Mouse (Mus musculus): ENCODE data around the gene Vmn1r232.

Vmn1r232 gene

GRCm38 (mm10) chr17:20919614-20920013 lies at the start of gene Vmn1r232:
Vmn1r232 (minus strand) TSS chr17:20919714.
- DNase-seq (ENCODE audit: low spot score) = no peak

DNA sequence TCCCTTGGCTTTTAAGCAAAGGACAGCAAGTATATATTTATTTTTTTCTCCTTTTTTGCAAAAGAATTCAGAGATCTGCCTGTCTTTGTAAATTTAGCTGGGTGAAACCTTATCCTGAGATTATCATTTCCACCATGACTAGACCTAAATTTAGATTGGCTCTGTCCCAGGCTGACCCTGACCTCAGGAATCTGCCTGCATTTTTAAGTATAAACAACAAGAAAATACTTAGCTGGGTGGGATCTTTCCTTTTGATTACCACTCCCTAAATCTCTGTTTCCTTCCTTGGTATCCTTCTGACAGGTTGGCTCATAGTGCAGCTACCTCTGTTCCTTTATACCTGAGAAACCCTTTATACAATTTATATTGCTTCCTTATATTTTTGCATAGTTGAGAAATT lies 47.2 kb upstream of the Vmn1r232 start:
- DNase-seq (ENCODE audit: low spot score) = no peak

DNA sequence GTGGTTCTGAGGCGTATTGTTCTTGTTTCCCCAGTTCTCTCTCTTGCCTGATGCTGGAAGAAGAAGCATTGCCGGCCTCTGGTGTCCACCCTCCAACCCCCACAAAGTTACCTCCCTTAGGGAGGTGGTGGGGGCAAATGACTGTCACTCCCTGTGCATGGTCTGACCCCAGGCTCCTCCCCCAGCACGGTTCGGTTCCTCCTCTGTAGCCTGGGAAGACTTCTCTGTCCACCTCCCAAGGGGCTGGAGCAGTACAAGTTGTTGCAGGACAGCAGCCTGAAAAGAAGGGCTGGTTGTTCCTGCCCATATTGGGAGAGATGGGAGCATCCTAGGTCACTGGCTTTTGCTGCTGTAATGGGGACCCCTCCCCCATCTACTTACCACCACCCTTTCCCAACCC lies 45.9 kb upstream of the Vmn1r232 start:
- DNase-seq (ENCODE audit: low spot score) = no peak

DNA sequence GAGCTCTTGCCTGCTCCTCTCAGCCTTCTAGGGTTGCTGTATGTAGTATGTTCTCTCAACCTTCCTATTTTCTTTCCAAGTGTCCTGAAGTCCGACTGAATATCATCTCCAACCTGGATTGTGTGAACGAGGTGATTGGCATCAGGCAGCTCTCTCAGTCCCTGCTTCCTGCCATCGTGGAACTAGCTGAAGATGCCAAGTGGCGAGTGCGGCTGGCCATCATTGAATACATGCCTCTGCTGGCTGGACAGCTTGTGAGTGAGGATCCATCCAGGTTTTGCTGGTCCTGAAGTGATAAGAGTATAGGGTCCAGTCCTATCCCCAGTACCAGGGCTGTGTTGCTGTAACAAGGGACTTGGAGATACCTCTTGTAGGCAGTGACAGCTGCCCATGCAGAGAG lies 40.9 kb upstream of the Vmn1r232 start:
- no peak for DNase-seq (ENCODE audit: low spot score)

DNA sequence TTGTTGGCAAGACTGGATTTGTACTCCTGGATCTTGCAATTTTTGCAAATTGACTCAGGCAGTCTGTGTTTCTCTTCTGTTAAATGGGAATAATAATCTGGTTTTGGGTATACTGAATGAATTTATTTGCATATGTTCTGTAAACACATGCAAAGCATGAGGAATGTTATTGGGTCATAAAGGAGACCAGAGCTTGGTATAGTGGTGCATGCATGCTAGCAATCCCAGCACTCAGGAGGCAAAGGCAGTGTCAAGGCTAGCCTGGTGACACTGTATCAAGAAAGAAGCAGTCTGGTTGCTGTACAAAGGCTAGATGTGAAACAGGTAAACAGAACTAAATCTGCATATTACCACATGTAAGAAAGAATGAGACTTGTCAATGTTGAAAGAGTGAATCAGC lies 27.1 kb upstream of the Vmn1r232 start:
- no peak for DNase-seq (ENCODE audit: low spot score)

- DNase-seq (ENCODE audit: low spot score) = no peak
These were observed 26.6 kb upstream of the Vmn1r232 start for GRCm38 (mm10) chr17:20946026-20946565.

DNA sequence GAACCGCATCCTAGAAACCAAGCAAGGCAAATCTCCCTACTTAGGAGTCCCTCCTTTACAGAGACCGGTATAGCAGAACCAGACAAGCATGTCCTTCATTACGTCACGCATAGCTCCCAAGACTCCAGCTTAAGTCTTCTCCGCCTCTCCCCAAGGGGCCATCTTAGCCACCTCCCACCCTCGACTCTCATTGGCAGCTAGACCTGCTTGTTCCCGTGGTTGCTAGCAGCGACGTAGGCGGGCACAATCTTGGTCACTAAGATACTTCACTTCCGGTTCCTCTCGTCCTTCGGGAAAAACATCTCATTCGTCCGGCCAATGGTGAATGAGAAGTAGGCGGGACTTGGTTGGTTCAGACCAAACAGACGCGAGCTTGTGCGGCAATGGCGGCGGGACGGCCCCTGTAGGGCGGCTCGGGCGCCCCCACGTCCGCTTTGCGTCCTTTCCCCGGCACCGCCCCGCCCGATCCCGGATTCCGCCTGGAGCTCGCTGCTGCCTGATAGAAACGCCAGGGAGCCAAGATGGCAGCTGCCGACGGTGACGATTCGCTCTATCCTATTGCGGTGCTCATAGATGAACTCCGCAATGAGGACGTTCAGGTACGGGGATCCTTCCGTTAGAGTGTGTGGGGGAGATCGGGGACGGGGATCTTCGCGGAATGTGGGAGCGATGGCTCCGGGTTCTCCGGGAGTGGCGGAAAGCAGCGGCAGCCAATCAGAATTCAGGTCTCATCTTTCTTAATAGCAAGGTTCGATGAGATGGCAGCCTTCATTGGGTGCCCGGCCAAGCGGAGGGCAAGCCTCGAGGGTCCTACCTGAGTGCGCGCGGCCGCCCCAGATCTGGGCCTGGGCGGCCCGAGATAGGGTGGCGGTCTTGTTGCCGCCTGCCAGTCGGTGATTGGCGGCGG lies 25.7 kb upstream of the Vmn1r232 start, which contains the start of gene Ppp2r1a:
Gene Ppp2r1a, plus strand, starts transcription at position 327 of the 907 bp plus-strand sequence.
- peak; percentile 99 for DNase-seq (ENCODE audit: low spot score)

DNA sequence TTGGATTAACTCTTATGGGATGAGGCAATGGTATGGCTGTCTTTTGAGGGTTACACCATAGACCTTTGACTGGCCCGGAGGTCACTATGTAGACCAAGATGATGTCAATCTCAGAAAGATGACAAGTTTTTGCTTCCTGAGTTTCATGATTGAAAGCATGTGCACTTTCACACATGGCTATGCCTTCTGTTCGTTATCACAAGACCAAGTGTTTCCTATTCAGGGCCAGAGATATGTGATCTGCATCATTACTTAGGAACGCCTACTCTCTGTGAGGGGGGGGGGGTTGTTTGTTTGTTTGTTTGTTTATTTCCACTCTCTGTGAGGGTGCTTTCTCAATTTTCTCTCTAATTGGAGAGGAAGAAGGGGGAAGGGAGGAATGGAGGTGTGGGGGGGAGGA lies 24.7 kb upstream of the Vmn1r232 start:
- no peak for DNase-seq (ENCODE audit: low spot score)

GRCm38 (mm10) chr17:20904991-20905390 lies 14.5 kb downstream of the Vmn1r232 start, which contains the start of gene Vmn1r231:
Vmn1r231 (minus strand) TSS chr17:20905091.
- no peak for DNase-seq (ENCODE audit: low spot score)

All from ovary, adult 18-20 months (tissue).